Mouse (Mus musculus) right cerebral cortex, postnatal 4 days (tissue): ENCODE measurements around the gene Gpsm3.

Source experiments
- DNase-seq: peaks from one replicate; pipeline ENCODE4 v3.0.0-alpha.2; 2022

Gene Gpsm3

DNA sequence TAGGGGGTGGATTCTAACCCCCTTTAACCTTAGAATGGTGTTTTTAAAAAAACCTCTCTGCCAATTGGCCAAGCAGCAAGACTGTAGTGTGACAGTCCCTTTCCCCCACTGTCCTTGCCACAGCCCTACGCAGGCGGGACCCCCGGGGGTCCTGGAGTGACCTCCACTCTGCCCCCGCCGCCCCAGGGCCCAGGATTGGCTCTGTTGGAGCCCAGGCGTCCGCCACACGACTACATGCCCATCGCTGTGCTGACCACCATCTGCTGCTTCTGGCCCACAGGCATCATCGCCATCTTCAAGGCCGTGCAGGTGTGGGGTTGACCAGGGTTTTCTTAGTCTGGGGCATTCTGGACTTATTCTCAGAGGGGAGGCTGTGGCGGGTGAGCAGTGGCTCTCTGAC, 42.0 kb downstream of the Gpsm3 start:
- no peak for DNase-seq

GRCm38 (mm10) chr17:34632261-34632691, 42.7 kb downstream of the Gpsm3 start:
- DNase-seq = peak; percentile 55

GRCm38 (mm10) chr17:34635671-34636070, 46.1 kb downstream of the Gpsm3 start:
- DNase-seq = no peak

GRCm38 (mm10) chr17:34637459-34637858, 47.9 kb downstream of the Gpsm3 start:
- DNase-seq = no peak

- no peak for DNase-seq
Measured at GRCm38 (mm10) chr17:34639461-34640255, 50.1 kb downstream of the Gpsm3 start.

GRCm38 (mm10) chr17:34640778-34641601, 51.4 kb downstream of the Gpsm3 start:
- DNase-seq = no peak
